Mouse (Mus musculus): ENCODE measurements around the gene Rnf44. TPM values are rescaled to one million over a fixed set of nuclear protein-coding genes. Genes with fewer than 3 reads are reported as not detected.
A peak's percentile ranks its signal among the peaks of the same experiment; 100 is the strongest.

Gene Rnf44
- polyA plus RNA-seq, 1 experiment, result 60.0 TPM

DNA sequence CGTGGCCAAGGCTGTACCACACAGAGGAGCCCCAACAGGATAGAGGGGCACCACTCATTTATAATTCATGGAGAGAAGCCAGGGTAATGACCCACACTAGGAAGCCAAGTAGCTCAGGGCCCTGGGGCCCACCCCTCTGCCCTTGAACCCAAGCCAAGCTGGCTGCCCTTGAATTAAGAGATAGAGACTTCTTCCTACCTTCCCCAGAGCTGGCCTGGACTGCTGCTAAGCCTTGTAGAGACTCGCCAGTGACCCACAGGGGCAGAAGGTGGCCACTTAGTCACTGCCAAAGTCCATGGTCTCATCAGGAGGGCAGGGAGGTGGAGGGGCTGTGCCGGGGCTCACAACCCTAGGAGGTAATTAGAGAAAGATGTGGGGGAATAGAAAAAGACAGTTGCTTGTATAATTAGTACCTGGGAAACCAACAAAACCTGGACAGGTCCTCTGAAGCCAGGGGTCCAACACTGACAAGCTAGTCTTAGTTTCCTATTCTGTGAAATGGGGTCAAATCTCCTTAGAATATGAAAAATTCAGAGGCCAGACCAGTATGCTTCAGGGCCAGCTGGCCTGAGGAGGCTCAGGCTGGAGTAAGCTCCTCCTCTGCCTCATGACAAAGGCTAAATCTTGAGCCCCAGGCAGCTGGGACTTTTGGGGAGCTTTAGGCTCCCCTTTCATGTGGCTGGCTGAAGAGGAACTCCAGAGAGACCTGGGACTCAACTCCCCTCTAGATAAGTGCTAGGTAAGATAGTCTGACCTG, 9.4 kb downstream of the Rnf44 start:
- WGBS, result 80% methylated on average over 3 of the region's 3 CpGs
- TF ChIP-seq CTCF (IDR thresholded peaks at IDR 0.05; ENCODE audit: control insufficient read depth, insufficient read depth, low read length), result no peak
- Histone ChIP-seq H3K27ac (ENCODE audit: control insufficient read depth, insufficient read depth, low read depth, low read length, poor library complexity) (no peak overlapping the region), H3K4me1 (ENCODE audit: control insufficient read depth, insufficient read depth, low read length) (peaks cover 5% of the 10 kb centered on the region; the same call in 1 of the 2 replicates), H3K4me3 (replicated peaks; ENCODE audit: control insufficient read depth, low read depth, low read length) (no peak overlapping the region)

GRCm38 (mm10) chr13:54683301-54683700, 10.4 kb downstream of the Rnf44 start:
- 94% methylated on average over 3 of the region's 3 CpGs for WGBS
- H3K4me3 ChIP-seq (replicated peaks; ENCODE audit: control insufficient read depth, low read depth, low read length), result no peak overlapping the region
- H3K27ac ChIP-seq (ENCODE audit: control insufficient read depth, insufficient read depth, low read depth, low read length, poor library complexity), result no peak overlapping the region
- TF ChIP-seq POLR2A (IDR thresholded peaks at IDR 0.05; ENCODE audit: borderline replicate concordance, control insufficient read depth, low read depth, low read length) (no peak), CTCF (IDR thresholded peaks at IDR 0.05; ENCODE audit: control insufficient read depth, insufficient read depth, low read length) (no peak)
- H3K4me1 ChIP-seq (ENCODE audit: control insufficient read depth, insufficient read depth, low read length), result peaks cover 5% of the 10 kb centered on the region; the same call in 1 of the 2 replicates

GRCm38 (mm10) chr13:54681291-54681690, 12.4 kb downstream of the Rnf44 start:
- H3K27ac ChIP-seq (ENCODE audit: control insufficient read depth, insufficient read depth, low read depth, low read length, poor library complexity), result peak overlapping the region; percentile 78
- H3K4me1 ChIP-seq (ENCODE audit: control insufficient read depth, insufficient read depth, low read length), result peaks cover 4% of the 10 kb centered on the region; the same call in 1 of the 2 replicates
- H3K4me3 ChIP-seq (replicated peaks; ENCODE audit: control insufficient read depth, low read depth, low read length), result no peak overlapping the region
- TF ChIP-seq CTCF (IDR thresholded peaks at IDR 0.05; ENCODE audit: control insufficient read depth, insufficient read depth, low read length), result no peak
- no peak for TF ChIP-seq POLR2A (IDR thresholded peaks at IDR 0.05; ENCODE audit: borderline replicate concordance, control insufficient read depth, low read depth, low read length)
- 70% methylated on average over 8 of the region's 8 CpGs for WGBS

DNA sequence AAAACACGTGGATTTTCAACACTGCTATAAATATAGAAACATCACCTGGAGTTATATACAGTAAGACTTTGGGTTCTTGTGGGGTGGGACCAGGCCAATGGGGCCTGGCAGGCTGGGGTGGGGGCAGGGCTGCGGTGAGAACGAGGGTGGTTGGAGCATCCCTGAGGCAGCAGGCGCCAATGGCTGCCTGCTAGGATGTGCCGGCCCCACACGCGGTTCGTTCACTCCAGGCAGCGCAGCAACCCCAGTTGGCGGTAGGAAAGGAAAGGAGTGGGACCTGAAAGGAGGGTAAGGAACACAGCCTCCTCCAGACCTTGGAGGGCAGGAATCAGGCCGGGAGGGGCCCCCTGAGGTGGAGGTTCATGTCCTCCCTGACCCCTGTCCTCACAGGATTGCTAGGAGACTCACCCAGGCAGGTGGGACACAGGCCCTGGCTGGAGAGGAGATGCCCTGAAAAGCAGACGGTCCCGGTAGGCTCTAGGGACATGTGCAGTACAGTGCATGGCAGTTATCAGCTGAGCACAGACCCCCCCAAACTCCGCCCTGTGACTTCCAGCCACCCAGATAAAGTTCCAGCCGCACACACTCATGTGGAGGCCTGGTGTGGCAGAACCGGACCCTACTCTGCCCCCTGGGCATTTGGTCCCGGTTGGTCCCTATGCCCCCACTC, 13.4 kb downstream of the Rnf44 start:
- peaks cover 1% of the 10 kb centered on the region; the same call in 1 of the 2 replicates for H3K4me1 ChIP-seq (ENCODE audit: control insufficient read depth, insufficient read depth, low read length)
- peak overlapping the region; percentile 83 for H3K27ac ChIP-seq (ENCODE audit: control insufficient read depth, insufficient read depth, low read depth, low read length, poor library complexity)
- peak overlapping the region; percentile 37 for H3K4me3 ChIP-seq (replicated peaks; ENCODE audit: control insufficient read depth, low read depth, low read length)
- TF ChIP-seq POLR2A (IDR thresholded peaks at IDR 0.05; ENCODE audit: borderline replicate concordance, control insufficient read depth, low read depth, low read length), result 0 out of 2 replicates have a peak, but pooled peaks have one; percentile 21
- no peak for TF ChIP-seq CTCF (IDR thresholded peaks at IDR 0.05; ENCODE audit: control insufficient read depth, insufficient read depth, low read length)
- WGBS, result 74% methylated on average over 17 of the region's 17 CpGs

DNA sequence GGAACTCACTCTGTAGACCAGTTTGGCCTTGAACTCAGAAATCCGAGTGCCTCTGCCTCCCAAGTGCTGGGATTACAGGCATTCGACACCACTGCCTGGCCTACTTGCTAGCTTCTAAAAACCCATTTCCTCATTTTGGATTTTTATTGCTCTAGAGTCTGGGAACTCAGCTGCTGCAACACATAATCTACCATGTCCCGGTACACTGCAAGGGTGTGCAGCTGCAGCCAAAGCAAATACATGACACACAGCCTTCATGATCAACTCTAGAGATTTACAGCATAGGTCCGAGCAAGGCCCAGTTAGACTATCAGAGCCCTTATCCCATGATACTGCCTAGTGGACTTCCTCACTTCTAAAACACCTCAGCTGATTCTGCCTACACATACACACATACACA, 15.4 kb downstream of the Rnf44 start:
- no peak overlapping the region for H3K4me3 ChIP-seq (replicated peaks; ENCODE audit: control insufficient read depth, low read depth, low read length)
- no peak for TF ChIP-seq POLR2A (IDR thresholded peaks at IDR 0.05; ENCODE audit: borderline replicate concordance, control insufficient read depth, low read depth, low read length)
- TF ChIP-seq CTCF (IDR thresholded peaks at IDR 0.05; ENCODE audit: control insufficient read depth, insufficient read depth, low read length), result no peak
- 79% methylated on average over 4 of the region's 4 CpGs for WGBS
- H3K4me1 ChIP-seq (ENCODE audit: control insufficient read depth, insufficient read depth, low read length), result peaks cover 1% of the 10 kb centered on the region; the same call in 1 of the 2 replicates
- no peak overlapping the region for H3K27ac ChIP-seq (ENCODE audit: control insufficient read depth, insufficient read depth, low read depth, low read length, poor library complexity)

DNA sequence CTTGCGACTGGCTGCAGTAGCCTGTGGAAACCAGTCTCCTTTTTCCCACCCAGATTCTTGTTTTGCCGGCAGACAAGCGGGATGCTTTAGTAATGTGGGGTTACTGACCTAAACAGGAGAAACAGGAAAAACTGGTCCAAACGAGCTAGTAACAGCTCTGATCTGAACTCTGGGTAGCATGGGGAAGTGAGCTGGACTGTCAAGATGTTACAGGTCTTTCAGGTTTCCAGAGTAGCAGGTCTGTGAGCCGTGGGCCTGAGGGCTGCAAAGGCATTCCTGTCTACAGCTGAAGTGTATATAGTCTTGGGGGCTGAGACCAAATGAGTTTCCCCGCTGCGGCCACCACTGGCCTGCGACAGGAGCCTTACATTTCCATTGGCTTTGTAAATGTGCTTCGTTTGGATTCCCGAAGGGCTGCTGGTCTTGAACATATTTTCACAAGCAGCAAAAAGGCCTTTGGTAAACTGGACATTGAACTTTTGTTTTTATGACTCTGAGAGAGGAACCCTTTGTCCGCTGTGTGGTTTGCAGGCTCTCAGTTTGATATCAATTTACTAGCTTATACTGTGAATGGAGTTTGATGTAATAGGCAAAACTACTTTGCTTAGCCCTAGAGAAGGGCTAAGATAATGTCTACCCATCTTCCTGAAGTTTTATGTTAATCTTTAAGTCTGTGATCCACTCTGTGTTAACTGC, 17.7 kb downstream of the Rnf44 start:
- Histone ChIP-seq H3K4me1 (ENCODE audit: control insufficient read depth, insufficient read depth, low read length) (peaks cover 1% of the 10 kb centered on the region; the same call in 1 of the 2 replicates), H3K4me3 (replicated peaks; ENCODE audit: control insufficient read depth, low read depth, low read length) (no peak overlapping the region), H3K27ac (ENCODE audit: control insufficient read depth, insufficient read depth, low read depth, low read length, poor library complexity) (no peak overlapping the region)
- TF ChIP-seq CTCF (IDR thresholded peaks at IDR 0.05; ENCODE audit: control insufficient read depth, insufficient read depth, low read length) (no peak), POLR2A (IDR thresholded peaks at IDR 0.05; ENCODE audit: borderline replicate concordance, control insufficient read depth, low read depth, low read length) (no peak)
- 76% methylated on average over 11 of the region's 11 CpGs for WGBS

DNA sequence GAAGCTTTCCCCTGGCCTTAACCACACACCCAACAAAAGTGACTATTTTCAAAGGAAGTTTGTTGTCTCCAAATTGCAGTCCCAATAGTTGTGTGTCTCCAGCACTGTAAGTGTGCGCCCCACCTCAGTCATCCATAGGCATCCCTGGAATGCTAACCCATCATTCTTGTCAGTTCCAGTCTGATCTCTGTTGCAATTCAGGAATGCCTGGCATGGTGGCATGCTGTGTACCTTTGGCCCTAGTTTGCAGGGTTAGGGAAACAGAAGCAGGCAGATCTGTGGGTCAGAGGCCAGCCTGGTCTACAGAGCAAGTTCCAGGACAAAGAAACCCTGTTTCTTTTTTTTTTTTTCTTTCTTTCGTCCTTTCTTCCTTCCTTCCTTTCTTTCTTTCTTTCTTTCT, 23.2 kb downstream of the Rnf44 start:
- TF ChIP-seq POLR2A (IDR thresholded peaks at IDR 0.05; ENCODE audit: borderline replicate concordance, control insufficient read depth, low read depth, low read length), result no peak
- no peak for TF ChIP-seq CTCF (IDR thresholded peaks at IDR 0.05; ENCODE audit: control insufficient read depth, insufficient read depth, low read length)
- Histone ChIP-seq H3K4me1 (ENCODE audit: control insufficient read depth, insufficient read depth, low read length) (no peaks in the 10 kb centered on the region), H3K27ac (ENCODE audit: control insufficient read depth, insufficient read depth, low read depth, low read length, poor library complexity) (no peak overlapping the region), H3K4me3 (replicated peaks; ENCODE audit: control insufficient read depth, low read depth, low read length) (no peak overlapping the region)
- WGBS, result 72% methylated on average over 2 of the region's 2 CpGs

DNA sequence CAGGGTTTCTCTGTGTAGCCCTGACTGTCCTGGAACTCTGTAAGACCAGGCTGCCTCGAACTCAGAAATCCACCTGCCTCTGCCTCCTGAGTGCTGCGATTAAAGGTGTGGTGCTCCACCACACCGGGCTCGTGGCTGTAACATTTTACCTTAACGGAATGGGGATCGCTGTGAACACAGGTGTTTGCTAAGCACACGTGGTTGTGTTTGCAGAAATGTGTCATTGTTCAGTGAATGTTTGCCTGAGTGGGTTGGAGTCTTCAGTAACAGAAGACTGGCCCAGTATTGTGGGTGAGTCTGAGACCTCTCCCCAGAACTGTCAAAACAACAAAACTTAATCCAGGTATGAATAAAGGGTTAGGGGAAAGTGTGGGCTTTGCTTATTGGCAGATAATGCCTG, 28.6 kb downstream of the Rnf44 start:
- 87% methylated on average over 7 of the region's 7 CpGs for WGBS
- no peaks in the 10 kb centered on the region for H3K4me1 ChIP-seq (ENCODE audit: control insufficient read depth, insufficient read depth, low read length)
- TF ChIP-seq POLR2A (IDR thresholded peaks at IDR 0.05; ENCODE audit: borderline replicate concordance, control insufficient read depth, low read depth, low read length) (no peak), CTCF (IDR thresholded peaks at IDR 0.05; ENCODE audit: control insufficient read depth, insufficient read depth, low read length) (no peak)
- no peak overlapping the region for H3K27ac ChIP-seq (ENCODE audit: control insufficient read depth, insufficient read depth, low read depth, low read length, poor library complexity)
- no peak overlapping the region for H3K4me3 ChIP-seq (replicated peaks; ENCODE audit: control insufficient read depth, low read depth, low read length)
